Mouse (Mus musculus) ES-E14 (cell line): ENCODE measurements around the gene Cftr.

ENCODE experiments used
- CHD2 ChIP-seq: IDR thresholded peaks from 2 replicates; pipeline ENCODE4 v1.6.1; 2014; ENCODE audit warnings: mild to moderate bottlenecking, low read depth, low read length, inconsistent platforms
- HCFC1 ChIP-seq: IDR thresholded peaks from 2 replicates; pipeline ENCODE4 v1.6.1; 2012; ENCODE audit warnings: low read length, inconsistent platforms, borderline replicate concordance; ENCODE audit not compliant: insufficient read depth
- ZC3H11A ChIP-seq: IDR thresholded peaks from 2 replicates; pipeline ENCODE4 v1.6.1; 2012; ENCODE audit warnings: low read depth, mild to moderate bottlenecking, inconsistent platforms, low read length, borderline replicate concordance

GRCm38 (mm10) chr6:18270983-18271382 lies 100.5 kb downstream of the Cftr start:
- no peak for TF ChIP-seq ZC3H11A
- TF ChIP-seq CHD2: no peak
- no peak for TF ChIP-seq HCFC1
